Mouse (Mus musculus): ENCODE results near the gene Rbm38. TPM values are rescaled to one million over a fixed set of nuclear protein-coding genes. Genes with fewer than 3 reads are reported as not detected.

Gene Rbm38
- 13.3 and 16.4 TPM in 2 replicates for polyA plus RNA-seq (2014; fragmentation: Nextera tagmentation; extraction: Ambion mirVana)

- DNase-seq (ENCODE audit: low spot score) (no peak), ATAC-seq (ENCODE audit: low FRiP score) (no peak)
- H3K9ac ChIP-seq, result peak within 1 kb of the TSS; percentile 42; the same call in 1 of the 2 replicates
- H3K27me3 ChIP-seq (ENCODE audit: control insufficient read depth, insufficient read depth, low read length), result peaks cover 24% of the 10 kb centered on the region
- peak within 1 kb of the TSS; percentile 35 for H3K4me3 ChIP-seq (replicated peaks; ENCODE audit: low read length)
- peaks cover 36% of the 10 kb centered on the region for H3K4me1 ChIP-seq (replicated peaks; ENCODE audit: control insufficient read depth, insufficient read depth, low read length)
- H3K9me3 ChIP-seq (ENCODE audit: control insufficient read depth, low read length), result no peaks in the 10 kb centered on the region
- H3K4me2 ChIP-seq (replicated peaks), result peak within 1 kb of the TSS; percentile 83
- WGBS, result 31% methylated on average over 11 of the region's 11 CpGs
- no peak within 1 kb of the TSS for H3K27ac ChIP-seq
- peaks cover 8% of the 10 kb centered on the region for H3K36me3 ChIP-seq (replicated peaks; ENCODE audit: control insufficient read depth, insufficient read depth)
These were observed at the start of gene Rbm38 for GRCm38 (mm10) chr2:173020430-173020829. Gene Rbm38, plus strand, starts transcription at chr2:173020498.

DNA sequence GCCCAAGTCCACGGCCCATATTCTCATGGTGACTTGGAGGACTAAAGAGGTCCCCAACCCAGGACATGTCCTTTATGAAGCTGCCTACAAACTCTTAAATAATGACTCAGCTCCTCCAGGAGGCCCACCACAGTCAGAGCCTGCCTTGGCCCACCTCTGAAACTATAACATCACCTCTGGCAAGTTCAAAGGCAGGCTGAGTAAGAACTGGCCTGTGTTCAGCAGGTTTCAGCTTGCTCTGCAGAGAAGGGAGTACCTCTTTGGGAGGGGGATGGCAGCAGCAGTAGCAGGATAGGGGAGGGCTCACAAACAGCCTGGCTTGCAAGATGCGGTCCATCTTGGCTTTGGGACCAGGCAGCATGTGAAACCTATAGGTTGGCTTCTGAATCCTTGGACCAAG lies 48.4 kb upstream of the Rbm38 start:
- Histone ChIP-seq H3K4me1 (replicated peaks; ENCODE audit: control insufficient read depth, insufficient read depth, low read length) (peaks cover 5% of the 10 kb centered on the region), H3K9me3 (ENCODE audit: control insufficient read depth, low read length) (no peaks in the 10 kb centered on the region), H3K36me3 (replicated peaks; ENCODE audit: control insufficient read depth, insufficient read depth) (no peaks in the 10 kb centered on the region), H3K4me3 (replicated peaks; ENCODE audit: low read length) (no peak overlapping the region), H3K4me2 (replicated peaks) (no peak overlapping the region), H3K27ac (no peak overlapping the region), H3K9ac (no peak overlapping the region), H3K27me3 (ENCODE audit: control insufficient read depth, insufficient read depth, low read length) (no peaks in the 10 kb centered on the region)
- 96% methylated on average over 2 of the region's 2 CpGs for WGBS
- DNase-seq (ENCODE audit: low spot score) (no peak), ATAC-seq (ENCODE audit: low FRiP score) (no peak)

DNA sequence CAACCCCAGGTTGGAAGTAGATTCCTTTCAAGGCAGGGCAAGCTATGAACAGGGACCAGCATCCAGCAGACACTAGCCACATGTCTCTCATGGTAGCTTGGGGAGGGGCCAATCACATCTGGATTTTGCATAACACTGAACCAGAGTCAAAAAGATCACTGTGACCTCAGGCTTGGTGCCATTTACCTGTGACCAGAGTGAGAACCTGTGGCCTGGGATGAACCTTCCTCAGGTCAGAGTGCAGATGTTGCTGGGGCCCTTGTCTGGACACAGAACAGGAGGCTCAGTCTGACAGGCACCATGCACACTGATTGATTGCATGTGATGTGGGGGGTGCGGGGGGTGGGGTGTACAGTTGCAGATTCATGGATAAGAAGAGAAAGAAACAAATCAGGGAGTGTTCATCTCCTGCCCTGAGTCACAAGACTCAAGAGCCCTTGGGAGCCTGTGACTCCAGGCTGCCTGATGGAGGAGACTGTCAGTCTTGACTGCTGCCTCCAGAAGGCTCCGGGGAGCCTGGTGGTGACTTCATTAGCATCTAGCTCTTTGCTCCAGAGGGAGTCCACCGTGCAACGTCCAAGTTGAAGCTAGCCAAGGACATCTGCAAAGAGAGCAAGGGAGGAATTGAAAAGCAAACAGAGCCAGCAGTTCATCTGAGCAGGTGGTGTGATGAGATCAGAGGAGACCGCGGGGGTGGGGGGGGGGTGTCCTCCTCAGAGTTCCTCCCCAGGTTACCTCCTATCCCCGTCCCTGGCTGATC lies 46.3 kb upstream of the Rbm38 start:
- H3K36me3 ChIP-seq (replicated peaks; ENCODE audit: control insufficient read depth, insufficient read depth), result no peaks in the 10 kb centered on the region
- 27% methylated on average over 7 of the region's 7 CpGs for WGBS
- ATAC-seq (ENCODE audit: low FRiP score), result no peak

DNA sequence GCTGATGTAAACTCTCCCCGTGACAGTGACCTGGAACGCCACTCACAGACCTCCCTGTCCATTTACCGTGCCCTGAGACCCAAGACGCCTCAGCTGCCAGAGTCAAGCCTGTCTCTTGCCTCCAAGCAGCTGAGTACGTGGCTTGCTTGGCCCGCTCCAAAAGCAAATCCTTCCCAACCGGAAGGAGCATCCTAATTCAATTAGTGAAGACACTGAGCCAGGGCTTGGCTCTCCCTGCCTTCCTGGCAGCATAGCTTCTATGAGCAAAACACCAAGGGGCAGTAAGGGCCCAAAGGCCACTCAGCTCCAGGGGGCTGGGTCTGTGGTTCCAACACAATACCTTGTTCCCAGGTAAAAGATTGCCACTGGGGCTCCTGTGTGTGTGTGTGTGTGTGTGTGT lies 45.6 kb upstream of the Rbm38 start:
- H3K9me3 ChIP-seq (ENCODE audit: control insufficient read depth, low read length), result no peaks in the 10 kb centered on the region
- H3K4me1 ChIP-seq (replicated peaks; ENCODE audit: control insufficient read depth, insufficient read depth, low read length), result peaks cover 19% of the 10 kb centered on the region
- H3K4me3 ChIP-seq (replicated peaks; ENCODE audit: low read length), result no peak overlapping the region
- H3K36me3 ChIP-seq (replicated peaks; ENCODE audit: control insufficient read depth, insufficient read depth), result no peaks in the 10 kb centered on the region
- no peaks in the 10 kb centered on the region for H3K27me3 ChIP-seq (ENCODE audit: control insufficient read depth, insufficient read depth, low read length)
- 40% methylated on average over 7 of the region's 7 CpGs for WGBS
- H3K9ac ChIP-seq, result no peak overlapping the region
- no peak overlapping the region for H3K4me2 ChIP-seq (replicated peaks)
- ATAC-seq (ENCODE audit: low FRiP score) (no peak), DNase-seq (ENCODE audit: low spot score) (no peak)
- H3K27ac ChIP-seq, result no peak overlapping the region

More for the DNA sequence above, 46.3 kb upstream of the Rbm38 start:
- Histone ChIP-seq H3K9me3 (ENCODE audit: control insufficient read depth, low read length) (no peaks in the 10 kb centered on the region), H3K9ac (no peak overlapping the region), H3K4me3 (replicated peaks; ENCODE audit: low read length) (no peak overlapping the region), H3K27me3 (ENCODE audit: control insufficient read depth, insufficient read depth, low read length) (no peaks in the 10 kb centered on the region), H3K27ac (no peak overlapping the region), H3K4me2 (replicated peaks) (no peak overlapping the region), H3K4me1 (replicated peaks; ENCODE audit: control insufficient read depth, insufficient read depth, low read length) (peaks cover 19% of the 10 kb centered on the region)
- DNase-seq (ENCODE audit: low spot score), result no peak

- H3K9ac ChIP-seq, result no peak overlapping the region
- no peak for ATAC-seq (ENCODE audit: low FRiP score)
- peaks cover 19% of the 10 kb centered on the region for H3K4me1 ChIP-seq (replicated peaks; ENCODE audit: control insufficient read depth, insufficient read depth, low read length)
- H3K27ac ChIP-seq, result no peak overlapping the region
- H3K36me3 ChIP-seq (replicated peaks; ENCODE audit: control insufficient read depth, insufficient read depth), result no peaks in the 10 kb centered on the region
- no peak overlapping the region for H3K4me2 ChIP-seq (replicated peaks)
- DNase-seq (ENCODE audit: low spot score), result no peak
- 88% methylated on average over 6 of the region's 6 CpGs for WGBS
- H3K4me3 ChIP-seq (replicated peaks; ENCODE audit: low read length), result no peak overlapping the region
- H3K27me3 ChIP-seq (ENCODE audit: control insufficient read depth, insufficient read depth, low read length), result no peaks in the 10 kb centered on the region
- no peaks in the 10 kb centered on the region for H3K9me3 ChIP-seq (ENCODE audit: control insufficient read depth, low read length)
These were observed 45.1 kb upstream of the Rbm38 start for GRCm38 (mm10) chr2:172975159-172975558.

DNA sequence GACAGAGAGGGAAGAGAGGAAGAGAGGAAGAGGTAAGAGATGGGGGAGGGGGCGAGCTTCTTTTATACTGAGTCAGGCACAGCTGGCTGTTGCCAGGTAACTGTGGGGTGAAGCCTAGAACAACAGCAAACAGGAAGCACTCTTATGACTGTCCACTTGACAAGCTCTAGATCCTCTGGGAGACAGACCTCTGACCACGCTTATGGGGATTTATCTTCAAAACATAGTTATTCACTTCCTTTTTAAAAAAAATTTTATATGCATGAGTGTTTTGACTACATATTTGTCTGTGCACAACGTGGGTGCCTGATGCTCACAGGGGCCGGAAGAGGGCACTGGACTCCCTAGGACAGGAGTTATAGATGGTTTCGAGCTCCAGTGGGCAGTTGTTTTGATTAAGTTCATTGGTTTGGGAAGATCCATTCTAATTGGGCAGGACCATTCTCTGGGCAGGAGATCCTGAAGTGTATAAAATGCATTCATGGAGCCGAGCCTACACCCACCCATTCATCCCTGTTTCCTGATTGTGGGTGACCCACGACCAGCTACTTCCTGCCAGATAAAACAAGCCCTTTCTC lies 43.5 kb upstream of the Rbm38 start:
- Histone ChIP-seq H3K4me3 (replicated peaks; ENCODE audit: low read length) (no peak overlapping the region), H3K9me3 (ENCODE audit: control insufficient read depth, low read length) (no peaks in the 10 kb centered on the region), H3K9ac (no peak overlapping the region), H3K27me3 (ENCODE audit: control insufficient read depth, insufficient read depth, low read length) (no peaks in the 10 kb centered on the region), H3K4me1 (replicated peaks; ENCODE audit: control insufficient read depth, insufficient read depth, low read length) (peaks cover 19% of the 10 kb centered on the region), H3K27ac (0 out of 2 replicates have a peak overlapping the region, but pooled peaks have one; percentile 16), H3K36me3 (replicated peaks; ENCODE audit: control insufficient read depth, insufficient read depth) (no peaks in the 10 kb centered on the region), H3K4me2 (replicated peaks) (0 out of 2 replicates have a peak overlapping the region, but pooled peaks have one; percentile 32)
- no peak for DNase-seq (ENCODE audit: low spot score)
- WGBS, result 25% methylated on average over 7 of the region's 7 CpGs
- ATAC-seq (ENCODE audit: low FRiP score), result no peak

GRCm38 (mm10) chr2:172977409-172978130 lies 42.7 kb upstream of the Rbm38 start, which contains the start of gene Spo11:
Gene Spo11, plus strand, starts transcription at chr2:172977700.
- WGBS, result 11% methylated on average over 14 of the region's 14 CpGs
- Histone ChIP-seq H3K4me1 (replicated peaks; ENCODE audit: control insufficient read depth, insufficient read depth, low read length) (peaks cover 19% of the 10 kb centered on the region), H3K27me3 (ENCODE audit: control insufficient read depth, insufficient read depth, low read length) (no peaks in the 10 kb centered on the region), H3K27ac (0 out of 2 replicates have a peak within 1 kb of the TSS, but pooled peaks have one; percentile 16), H3K4me2 (replicated peaks) (peak within 1 kb of the TSS; percentile 32), H3K9me3 (ENCODE audit: control insufficient read depth, low read length) (no peaks in the 10 kb centered on the region), H3K4me3 (replicated peaks; ENCODE audit: low read length) (no peak within 1 kb of the TSS), H3K36me3 (replicated peaks; ENCODE audit: control insufficient read depth, insufficient read depth) (no peaks in the 10 kb centered on the region), H3K9ac (no peak within 1 kb of the TSS)
- DNase-seq (ENCODE audit: low spot score), result peak; percentile 46
- peak; percentile 51; the same call in 1 of the 2 replicates for ATAC-seq (ENCODE audit: low FRiP score)

GRCm38 (mm10) chr2:172978131-172978633 lies 42.1 kb upstream of the Rbm38 start:
- Histone ChIP-seq H3K36me3 (replicated peaks; ENCODE audit: control insufficient read depth, insufficient read depth) (no peaks in the 10 kb centered on the region), H3K9me3 (ENCODE audit: control insufficient read depth, low read length) (no peaks in the 10 kb centered on the region), H3K27me3 (ENCODE audit: control insufficient read depth, insufficient read depth, low read length) (no peaks in the 10 kb centered on the region), H3K4me3 (replicated peaks; ENCODE audit: low read length) (no peak overlapping the region), H3K4me1 (replicated peaks; ENCODE audit: control insufficient read depth, insufficient read depth, low read length) (peaks cover 19% of the 10 kb centered on the region), H3K4me2 (replicated peaks) (no peak overlapping the region; the same call in 1 of the 2 replicates), H3K9ac (no peak overlapping the region), H3K27ac (no peak overlapping the region)
- ATAC-seq (ENCODE audit: low FRiP score) (no peak; the same call in 1 of the 2 replicates), DNase-seq (ENCODE audit: low spot score) (no peak)
- WGBS, result 51% methylated on average over 4 of the region's 4 CpGs

All from hindbrain, embryonic 14.5 days (tissue).